Comparison of ENCODE assay signal across 1 mouse cellular context in genomic region chr3:149226723-149227122, GRCm38 (mm10).
TF ChIP-seq lines count a peak whose summit lies in the region.

No protein-coding gene starts in this region.

TF ChIP-seq in MEL, 35 proteins besides CTCF, POLR2A, EP300 and RAD21 (continued from another document):
- TF ChIP-seq E2F4 (IDR thresholded peaks at IDR 0.05; ENCODE audit: borderline replicate concordance, low read depth, low read length) (no peak), ZMIZ1 (IDR thresholded peaks at IDR 0.05; ENCODE audit: low read depth, low read length) (no peak), ZKSCAN1 (IDR thresholded peaks at IDR 0.05; ENCODE audit: low read depth, low read length) (no peak; the same call in 1 of the 2 replicates), KAT2A (conservative IDR thresholded peaks at IDR 0.05; ENCODE audit: low read depth, low read length) (peak; percentile 35; the same call in 1 of the 2 replicates), MEF2A (IDR thresholded peaks at IDR 0.05; ENCODE audit: extremely low read depth, insufficient replicate concordance, low read depth, low read length, poor library complexity, severe bottlenecking) (peak; percentile 94; the same call in 1 of the 2 replicates), SIN3A (IDR thresholded peaks at IDR 0.05; ENCODE audit: low read length) (peak; percentile 67; the same call in 1 of the 2 replicates), ETS1 (IDR thresholded peaks at IDR 0.05; ENCODE audit: low read depth, low read length) (peak; percentile 90), MYB (IDR thresholded peaks at IDR 0.05; ENCODE audit: low read depth, low read length) (peak; percentile 91), HCFC1 (IDR thresholded peaks at IDR 0.05; ENCODE audit: low read depth, low read length) (peak; percentile 39; the same call in 1 of the 2 replicates), BHLHE40 (IDR thresholded peaks at IDR 0.05; ENCODE audit: borderline replicate concordance, low read depth, low read length) (peak; percentile 65; the same call in 1 of the 2 replicates), GATA1 (IDR thresholded peaks at IDR 0.05; ENCODE audit: low read depth, low read length) (peak; percentile 71), USF2 (IDR thresholded peaks at IDR 0.05; ENCODE audit: borderline replicate concordance in 1 of 2, insufficient read depth in 1 of 2, low read depth in 1 of 2, low read length in 2 of 2) (no peak)
